Mouse (Mus musculus): ENCODE measurements around the gene Nup107. TPM values are rescaled to one million over a fixed set of nuclear protein-coding genes. Genes with fewer than 3 reads are reported as not detected.

The Nup107 gene
- polyA plus RNA-seq, 1 experiment = 134 TPM

DNA sequence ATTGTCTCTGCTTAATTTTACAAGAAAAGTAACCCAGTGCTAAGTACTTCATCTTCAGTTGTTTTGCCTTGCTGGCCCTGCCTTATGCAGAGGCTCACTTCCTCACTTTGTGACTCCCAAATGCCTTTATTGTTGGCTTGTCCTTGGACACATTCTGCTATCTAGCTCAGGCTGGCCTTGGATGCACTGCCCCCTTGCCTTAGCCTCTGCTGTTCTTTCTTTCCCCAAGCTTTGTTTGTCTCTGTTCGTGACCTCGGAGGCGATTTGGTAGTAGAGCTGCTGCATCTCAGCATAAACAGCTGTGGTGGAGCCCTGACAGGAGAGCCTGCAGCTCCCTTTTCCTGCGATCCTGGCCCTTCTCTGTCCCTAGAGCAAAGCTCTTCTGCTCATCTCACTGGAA is 2.7 kb upstream of the Nup107 start:
- Histone ChIP-seq H3K36me3 (ENCODE audit: control insufficient read depth, insufficient read depth, low read length, poor library complexity, severe bottlenecking) (peaks cover 3% of the 10 kb centered on the region; the same call in 1 of the 2 replicates), H3K4me3 (ENCODE audit: low read depth, low read length) (no peak overlapping the region), H3K27me3 (ENCODE audit: control insufficient read depth, insufficient read depth, low read length, poor library complexity, severe bottlenecking) (no peaks in the 10 kb centered on the region), H3K27ac (ENCODE audit: insufficient read depth, low read length) (no peak overlapping the region), H3K4me1 (ENCODE audit: control insufficient read depth, insufficient read depth, low read length) (no peaks in the 10 kb centered on the region), H3K9me3 (replicated peaks; ENCODE audit: control insufficient read depth, insufficient read depth, low read length, poor library complexity, severe bottlenecking) (no peaks in the 10 kb centered on the region), H3K9ac (ENCODE audit: low read depth, poor library complexity, severe bottlenecking) (no peak overlapping the region)
- TF ChIP-seq POLR2A (IDR thresholded peaks at IDR 0.05; ENCODE audit: insufficient read depth, low read length) (no peak), CTCF (IDR thresholded peaks at IDR 0.05; ENCODE audit: low read depth, low read length) (no peak), EP300 (IDR thresholded peaks at IDR 0.05; ENCODE audit: insufficient read depth, low read depth, low read length) (no peak)

DNA sequence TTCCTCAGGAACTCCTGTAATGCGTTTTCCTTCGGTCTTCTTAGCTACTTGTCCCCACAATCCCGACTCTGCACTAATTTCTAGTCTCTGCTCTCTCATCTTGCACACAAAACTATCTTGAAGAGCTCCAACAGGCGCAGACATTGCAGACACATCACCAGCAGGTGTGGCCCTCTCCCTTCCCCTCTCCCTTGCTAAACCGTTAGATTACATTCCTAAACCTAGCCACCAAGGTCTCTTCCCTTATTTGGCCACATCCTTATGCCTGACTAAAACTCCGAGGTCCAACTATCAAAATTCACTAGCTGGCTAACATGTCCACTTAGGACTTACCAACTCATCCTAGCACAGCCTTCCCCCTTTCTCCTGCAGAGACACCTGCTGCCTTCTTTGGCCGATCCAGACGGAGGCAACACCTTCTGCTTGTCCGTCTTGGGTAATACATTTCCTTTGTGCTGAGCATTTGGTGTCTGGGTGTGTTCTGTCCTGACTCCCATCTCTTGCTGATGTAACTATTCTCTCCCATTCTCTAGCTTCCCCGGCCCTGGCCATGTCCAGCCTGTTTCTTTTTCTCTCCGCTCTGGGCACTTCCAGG is 1.0 kb upstream of the Nup107 start:
- H3K36me3 ChIP-seq (ENCODE audit: control insufficient read depth, insufficient read depth, low read length, poor library complexity, severe bottlenecking) = peaks cover 8% of the 10 kb centered on the region; the same call in 1 of the 2 replicates
- no peaks in the 10 kb centered on the region for H3K27me3 ChIP-seq (ENCODE audit: control insufficient read depth, insufficient read depth, low read length, poor library complexity, severe bottlenecking)
- no peaks in the 10 kb centered on the region for H3K4me1 ChIP-seq (ENCODE audit: control insufficient read depth, insufficient read depth, low read length)
- TF ChIP-seq EP300 (IDR thresholded peaks at IDR 0.05; ENCODE audit: insufficient read depth, low read depth, low read length) (0 out of 2 replicates have a peak, but pooled peaks have one; percentile 7), POLR2A (IDR thresholded peaks at IDR 0.05; ENCODE audit: insufficient read depth, low read length) (no peak)
- H3K9ac ChIP-seq (ENCODE audit: low read depth, poor library complexity, severe bottlenecking) = peak overlapping the region; percentile 44
- H3K9me3 ChIP-seq (replicated peaks; ENCODE audit: control insufficient read depth, insufficient read depth, low read length, poor library complexity, severe bottlenecking) = no peaks in the 10 kb centered on the region
- H3K27ac ChIP-seq (ENCODE audit: insufficient read depth, low read length) = peak overlapping the region; percentile 89
- H3K4me3 ChIP-seq (ENCODE audit: low read depth, low read length) = peak overlapping the region; percentile 4; the same call in 1 of the 2 replicates

DNA sequence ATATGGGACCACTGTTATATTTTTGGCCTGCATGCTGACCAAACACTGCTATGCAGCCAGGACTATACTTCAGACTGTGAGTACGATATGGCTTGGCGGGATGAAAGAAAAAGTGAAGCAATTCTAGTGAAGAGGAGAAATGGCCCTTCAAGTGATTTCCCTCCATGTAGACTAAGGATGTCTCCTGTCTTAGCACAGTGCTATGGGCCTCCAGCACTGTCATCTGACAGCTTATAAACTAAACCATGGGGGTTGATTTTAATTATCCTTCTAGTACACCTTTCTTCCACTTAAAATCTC is 1.4 kb downstream of the Nup107 start:
- Histone ChIP-seq H3K4me3 (ENCODE audit: low read depth, low read length) (no peak overlapping the region), H3K27me3 (ENCODE audit: control insufficient read depth, insufficient read depth, low read length, poor library complexity, severe bottlenecking) (no peaks in the 10 kb centered on the region), H3K36me3 (ENCODE audit: control insufficient read depth, insufficient read depth, low read length, poor library complexity, severe bottlenecking) (peaks cover 23% of the 10 kb centered on the region), H3K27ac (ENCODE audit: insufficient read depth, low read length) (no peak overlapping the region), H3K9me3 (replicated peaks; ENCODE audit: control insufficient read depth, insufficient read depth, low read length, poor library complexity, severe bottlenecking) (no peaks in the 10 kb centered on the region), H3K9ac (ENCODE audit: low read depth, poor library complexity, severe bottlenecking) (0 out of 2 replicates have a peak overlapping the region, but pooled peaks have one; percentile 87), H3K4me1 (ENCODE audit: control insufficient read depth, insufficient read depth, low read length) (no peaks in the 10 kb centered on the region)
- TF ChIP-seq POLR2A (IDR thresholded peaks at IDR 0.05; ENCODE audit: insufficient read depth, low read length) (no peak), CTCF (IDR thresholded peaks at IDR 0.05; ENCODE audit: low read depth, low read length) (no peak), EP300 (IDR thresholded peaks at IDR 0.05; ENCODE audit: insufficient read depth, low read depth, low read length) (no peak)

DNA sequence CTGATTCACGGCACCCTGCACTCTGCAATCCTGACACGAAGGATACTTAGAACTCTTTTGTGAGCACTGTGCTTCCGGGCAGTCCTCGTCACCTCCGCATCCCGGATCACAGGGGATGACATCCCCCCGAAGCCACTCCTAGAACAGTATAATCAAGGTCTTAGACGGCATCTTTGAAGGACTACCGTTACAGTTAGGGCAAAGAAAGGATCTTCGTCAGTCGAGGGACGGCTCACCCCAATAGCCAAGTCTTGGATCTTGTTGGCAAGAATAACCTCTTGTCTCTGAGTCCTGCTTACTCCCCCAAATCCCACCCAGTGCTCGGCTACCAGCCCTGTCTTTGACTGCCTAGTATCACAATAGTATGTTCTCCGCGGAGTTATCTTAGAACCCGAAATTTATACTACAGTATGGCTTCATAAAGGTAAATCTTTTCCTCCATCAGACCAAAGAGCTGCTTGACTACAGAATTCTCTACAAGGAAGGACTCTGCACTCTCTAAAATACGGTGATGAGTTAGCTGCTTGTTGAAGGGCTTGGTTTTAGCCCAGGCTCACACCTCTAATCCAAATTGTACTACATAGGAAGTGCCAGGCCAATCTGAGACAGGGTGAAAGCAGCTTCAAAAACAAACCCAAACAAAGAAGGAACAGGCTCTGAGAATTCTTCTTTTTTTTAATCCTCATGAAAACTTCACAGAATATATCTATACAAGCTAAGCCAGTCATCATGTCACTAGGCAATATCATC is 1.9 kb downstream of the Nup107 start:
- TF ChIP-seq POLR2A (IDR thresholded peaks at IDR 0.05; ENCODE audit: insufficient read depth, low read length) = no peak
- TF ChIP-seq EP300 (IDR thresholded peaks at IDR 0.05; ENCODE audit: insufficient read depth, low read depth, low read length) = no peak
- TF ChIP-seq CTCF (IDR thresholded peaks at IDR 0.05; ENCODE audit: low read depth, low read length) = no peak

DNA sequence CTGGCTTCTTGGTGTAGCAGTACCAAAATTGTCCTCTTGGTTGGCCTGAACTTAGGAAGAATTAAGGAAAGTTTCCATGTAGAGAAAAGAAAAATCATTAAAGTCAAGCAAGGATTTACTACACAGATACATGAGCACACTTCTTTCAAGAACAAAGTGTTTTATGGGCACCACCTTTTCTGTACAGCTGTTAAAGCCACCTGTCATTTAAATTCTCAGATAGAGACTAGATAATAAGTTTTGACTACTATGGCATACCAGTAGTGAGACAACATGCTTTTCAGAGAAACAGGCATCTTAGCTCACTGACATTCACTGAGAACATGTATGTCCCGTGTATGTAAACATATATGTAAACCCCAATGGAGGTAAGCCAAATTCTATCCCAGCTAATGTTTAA is 2.5 kb downstream of the Nup107 start:
- no peak overlapping the region for H3K27ac ChIP-seq (ENCODE audit: insufficient read depth, low read length)
- H3K4me3 ChIP-seq (ENCODE audit: low read depth, low read length) = no peak overlapping the region
- no peak overlapping the region for H3K9ac ChIP-seq (ENCODE audit: low read depth, poor library complexity, severe bottlenecking)
- no peak for TF ChIP-seq CTCF (IDR thresholded peaks at IDR 0.05; ENCODE audit: low read depth, low read length)
- TF ChIP-seq EP300 (IDR thresholded peaks at IDR 0.05; ENCODE audit: insufficient read depth, low read depth, low read length) = no peak
- TF ChIP-seq POLR2A (IDR thresholded peaks at IDR 0.05; ENCODE audit: insufficient read depth, low read length) = no peak
- peaks cover 27% of the 10 kb centered on the region for H3K36me3 ChIP-seq (ENCODE audit: control insufficient read depth, insufficient read depth, low read length, poor library complexity, severe bottlenecking)
- H3K9me3 ChIP-seq (replicated peaks; ENCODE audit: control insufficient read depth, insufficient read depth, low read length, poor library complexity, severe bottlenecking) = no peaks in the 10 kb centered on the region
- no peaks in the 10 kb centered on the region for H3K27me3 ChIP-seq (ENCODE audit: control insufficient read depth, insufficient read depth, low read length, poor library complexity, severe bottlenecking)
- no peaks in the 10 kb centered on the region for H3K4me1 ChIP-seq (ENCODE audit: control insufficient read depth, insufficient read depth, low read length)

More for the DNA sequence above, 1.9 kb downstream of the Nup107 start:
- no peak overlapping the region for H3K9ac ChIP-seq (ENCODE audit: low read depth, poor library complexity, severe bottlenecking)
- no peaks in the 10 kb centered on the region for H3K9me3 ChIP-seq (replicated peaks; ENCODE audit: control insufficient read depth, insufficient read depth, low read length, poor library complexity, severe bottlenecking)
- H3K4me3 ChIP-seq (ENCODE audit: low read depth, low read length) = no peak overlapping the region
- no peak overlapping the region for H3K27ac ChIP-seq (ENCODE audit: insufficient read depth, low read length)
- peaks cover 25% of the 10 kb centered on the region for H3K36me3 ChIP-seq (ENCODE audit: control insufficient read depth, insufficient read depth, low read length, poor library complexity, severe bottlenecking)
- no peaks in the 10 kb centered on the region for H3K27me3 ChIP-seq (ENCODE audit: control insufficient read depth, insufficient read depth, low read length, poor library complexity, severe bottlenecking)
- H3K4me1 ChIP-seq (ENCODE audit: control insufficient read depth, insufficient read depth, low read length) = no peaks in the 10 kb centered on the region

DNA sequence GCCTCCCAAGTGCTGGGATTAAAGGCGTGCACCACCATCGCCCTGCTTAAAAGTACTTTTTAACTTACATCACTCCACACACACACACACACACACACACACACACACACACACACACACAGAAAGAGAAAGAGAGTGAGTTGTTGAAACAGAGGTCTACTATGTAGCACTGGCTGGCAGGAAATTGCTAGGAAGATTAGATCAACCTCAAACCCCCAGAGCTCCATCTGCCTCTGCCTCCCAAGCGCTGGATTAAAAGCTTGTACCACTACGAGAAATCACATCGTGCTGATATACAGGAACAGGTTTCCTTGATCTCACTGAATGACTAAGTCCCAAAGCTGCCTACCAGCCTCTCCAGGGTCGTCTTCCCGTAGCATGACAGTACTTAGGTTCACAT is 7.9 kb downstream of the Nup107 start:
- no peak overlapping the region for H3K9ac ChIP-seq (ENCODE audit: low read depth, poor library complexity, severe bottlenecking)
- peaks cover 47% of the 10 kb centered on the region for H3K36me3 ChIP-seq (ENCODE audit: control insufficient read depth, insufficient read depth, low read length, poor library complexity, severe bottlenecking)
- no peak for TF ChIP-seq CTCF (IDR thresholded peaks at IDR 0.05; ENCODE audit: low read depth, low read length)
- no peak for TF ChIP-seq POLR2A (IDR thresholded peaks at IDR 0.05; ENCODE audit: insufficient read depth, low read length)
- no peak for TF ChIP-seq EP300 (IDR thresholded peaks at IDR 0.05; ENCODE audit: insufficient read depth, low read depth, low read length)
- H3K27me3 ChIP-seq (ENCODE audit: control insufficient read depth, insufficient read depth, low read length, poor library complexity, severe bottlenecking) = no peaks in the 10 kb centered on the region
- no peak overlapping the region for H3K4me3 ChIP-seq (ENCODE audit: low read depth, low read length)
- H3K27ac ChIP-seq (ENCODE audit: insufficient read depth, low read length) = no peak overlapping the region
- no peaks in the 10 kb centered on the region for H3K4me1 ChIP-seq (ENCODE audit: control insufficient read depth, insufficient read depth, low read length)
- no peaks in the 10 kb centered on the region for H3K9me3 ChIP-seq (replicated peaks; ENCODE audit: control insufficient read depth, insufficient read depth, low read length, poor library complexity, severe bottlenecking)
